Mouse (Mus musculus): ENCODE measurements around the gene Tbpl1. TPM values are rescaled to one million over a fixed set of nuclear protein-coding genes. Genes with fewer than 3 reads are reported as not detected.

Gene Tbpl1
- polyA plus RNA-seq, 1 experiment, result 22.1 TPM

DNA sequence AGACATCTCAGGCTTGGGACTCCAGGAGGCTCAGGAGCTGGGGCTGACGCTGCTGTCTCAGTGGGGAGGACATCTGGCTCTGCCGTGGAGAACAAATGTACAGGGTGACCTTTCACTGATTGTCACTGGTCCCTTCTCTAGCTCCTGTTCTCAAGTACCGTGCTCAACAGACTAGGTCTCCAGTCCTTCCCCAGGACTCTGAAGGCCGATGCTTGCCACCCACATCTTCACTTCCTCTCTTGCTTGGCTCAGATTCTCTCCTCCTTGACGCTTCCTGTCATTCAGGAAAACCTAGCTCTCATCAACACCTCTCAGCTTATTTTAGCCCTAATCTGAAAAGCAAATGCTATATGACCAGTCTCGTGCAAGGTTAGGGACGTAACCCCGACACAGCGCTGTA is 31.0 kb downstream of the Tbpl1 start:
- Histone ChIP-seq H3K27ac (ENCODE audit: insufficient read depth, low read length) (no peak overlapping the region), H3K27me3 (ENCODE audit: control insufficient read depth, insufficient read depth, low read length) (no peaks in the 10 kb centered on the region), H3K36me3 (ENCODE audit: control insufficient read depth, insufficient read depth, low read length) (peaks cover 16% of the 10 kb centered on the region), H3K4me1 (ENCODE audit: control insufficient read depth, insufficient read depth, insufficient read length) (peaks cover 2% of the 10 kb centered on the region; the same call in 1 of the 2 replicates), H3K4me3 (ENCODE audit: extremely low read depth, insufficient read depth, insufficient read length) (no peak overlapping the region)
- no peak for DNase-seq (ENCODE audit: low read depth in 1 of 2, low spot score in 2 of 2)
- TF ChIP-seq CTCF (IDR thresholded peaks at IDR 0.05; ENCODE audit: extremely low read depth, insufficient read depth, insufficient read length, insufficient replicate concordance), result no peak
- no peak for TF ChIP-seq POLR2A (IDR thresholded peaks at IDR 0.05; ENCODE audit: low read depth, low read length)
- WGBS, result 47% methylated on average over 9 of the region's 9 CpGs

DNA sequence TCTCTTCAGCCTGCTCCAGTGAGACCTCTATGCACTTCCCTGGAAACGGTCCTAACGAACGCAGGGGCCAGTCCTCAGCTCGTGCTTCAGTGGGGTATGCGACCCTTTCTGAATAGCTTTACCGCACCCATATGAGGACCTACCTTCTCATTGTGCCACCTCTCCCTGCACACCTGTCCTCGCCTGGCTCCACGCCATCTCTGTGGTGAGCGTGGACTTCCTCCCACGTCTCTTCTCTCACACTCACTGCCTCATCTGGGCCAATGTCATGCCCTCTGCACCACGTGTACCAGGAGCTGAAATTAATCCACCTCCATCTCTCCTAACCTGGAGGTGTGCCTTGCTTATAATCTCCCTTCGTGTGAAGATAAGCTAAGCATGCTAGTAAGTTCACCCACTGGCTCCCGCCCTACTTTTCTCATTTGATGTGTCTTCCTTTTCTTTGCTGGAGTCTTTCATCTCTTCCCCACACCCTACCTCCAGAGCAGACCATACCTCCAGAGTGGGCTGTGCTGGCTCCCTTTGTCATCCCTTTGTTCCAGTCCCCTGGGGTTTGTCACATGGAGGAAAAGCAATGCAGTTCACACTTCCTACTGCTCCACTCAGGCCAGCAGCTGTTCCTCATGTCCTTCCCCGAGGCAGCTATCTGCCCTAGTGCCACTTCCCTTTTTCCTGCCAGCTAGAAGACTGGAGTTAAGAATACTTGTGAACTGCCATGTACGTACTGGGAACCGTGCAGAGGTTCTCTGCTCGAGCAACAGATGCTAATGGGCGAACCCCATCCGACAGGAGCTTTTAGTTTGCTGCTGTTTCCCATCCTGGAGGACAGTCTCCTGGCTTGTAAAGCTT is 32.0 kb downstream of the Tbpl1 start:
- Histone ChIP-seq H3K4me3 (ENCODE audit: extremely low read depth, insufficient read depth, insufficient read length) (no peak overlapping the region), H3K4me1 (ENCODE audit: control insufficient read depth, insufficient read depth, insufficient read length) (peaks cover 2% of the 10 kb centered on the region; the same call in 1 of the 2 replicates), H3K27me3 (ENCODE audit: control insufficient read depth, insufficient read depth, low read length) (no peaks in the 10 kb centered on the region), H3K27ac (ENCODE audit: insufficient read depth, low read length) (no peak overlapping the region), H3K36me3 (ENCODE audit: control insufficient read depth, insufficient read depth, low read length) (peaks cover 10% of the 10 kb centered on the region)
- TF ChIP-seq CTCF (IDR thresholded peaks at IDR 0.05; ENCODE audit: extremely low read depth, insufficient read depth, insufficient read length, insufficient replicate concordance), result no peak
- no peak for TF ChIP-seq POLR2A (IDR thresholded peaks at IDR 0.05; ENCODE audit: low read depth, low read length)
- DNase-seq (ENCODE audit: low read depth in 1 of 2, low spot score in 2 of 2), result no peak
- WGBS, result 57% methylated on average over 19 of the region's 19 CpGs

DNA sequence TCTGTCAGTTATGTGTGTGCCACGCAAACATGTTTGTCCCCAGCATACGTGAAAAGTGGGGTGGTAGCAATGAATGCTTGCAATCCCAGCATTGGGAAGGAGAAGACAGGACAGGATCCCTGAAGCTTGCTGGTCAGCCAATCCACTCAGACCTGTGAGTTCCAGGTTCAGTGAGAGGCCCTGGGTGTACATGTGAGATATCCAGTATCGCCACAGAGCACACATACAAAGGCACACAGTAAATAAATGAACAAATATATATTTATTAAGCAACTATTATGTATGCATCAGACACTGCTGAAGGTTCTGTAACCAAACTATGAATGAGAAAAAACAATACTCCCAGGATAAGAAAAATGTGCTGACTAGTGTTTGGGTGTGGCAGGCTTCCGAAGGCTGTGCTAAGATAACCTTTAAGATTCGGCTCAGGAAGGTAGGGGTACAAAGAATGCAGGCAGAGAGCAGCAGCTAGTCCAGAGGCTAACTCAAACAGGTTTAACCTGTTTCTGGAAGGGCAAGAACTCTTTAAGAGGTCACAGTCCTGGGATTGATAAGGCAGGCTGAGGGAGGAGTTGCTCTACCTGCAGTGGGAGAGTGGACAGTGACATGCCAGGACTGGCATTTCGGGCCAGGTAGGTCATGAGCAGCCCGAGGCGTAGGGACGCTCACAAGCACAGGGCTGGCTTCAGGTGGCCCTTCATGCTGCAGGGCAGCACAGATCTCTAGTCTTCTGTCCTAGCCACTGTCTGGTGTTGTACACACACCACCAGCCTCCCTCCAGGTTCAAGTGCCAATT is 33.4 kb downstream of the Tbpl1 start:
- no peak for DNase-seq (ENCODE audit: low read depth in 1 of 2, low spot score in 2 of 2)
- WGBS, result 90% methylated on average over 9 of the region's 9 CpGs

GRCm38 (mm10) chr10:22696864-22697263 is 34.9 kb downstream of the Tbpl1 start:
- H3K4me3 ChIP-seq (ENCODE audit: extremely low read depth, insufficient read depth, insufficient read length), result no peak overlapping the region
- no peak overlapping the region for H3K27ac ChIP-seq (ENCODE audit: insufficient read depth, low read length)
- no peaks in the 10 kb centered on the region for H3K27me3 ChIP-seq (ENCODE audit: control insufficient read depth, insufficient read depth, low read length)
- no peak for DNase-seq (ENCODE audit: low read depth in 1 of 2, low spot score in 2 of 2)
- peaks cover 2% of the 10 kb centered on the region; the same call in 1 of the 2 replicates for H3K4me1 ChIP-seq (ENCODE audit: control insufficient read depth, insufficient read depth, insufficient read length)
- 92% methylated on average over 7 of the region's 7 CpGs for WGBS
- no peak for TF ChIP-seq POLR2A (IDR thresholded peaks at IDR 0.05; ENCODE audit: low read depth, low read length)
- no peak for TF ChIP-seq CTCF (IDR thresholded peaks at IDR 0.05; ENCODE audit: extremely low read depth, insufficient read depth, insufficient read length, insufficient replicate concordance)
- no peaks in the 10 kb centered on the region for H3K36me3 ChIP-seq (ENCODE audit: control insufficient read depth, insufficient read depth, low read length)

More for the DNA sequence above, 33.4 kb downstream of the Tbpl1 start:
- Histone ChIP-seq H3K27me3 (ENCODE audit: control insufficient read depth, insufficient read depth, low read length) (no peaks in the 10 kb centered on the region), H3K4me1 (ENCODE audit: control insufficient read depth, insufficient read depth, insufficient read length) (peaks cover 2% of the 10 kb centered on the region; the same call in 1 of the 2 replicates), H3K27ac (ENCODE audit: insufficient read depth, low read length) (no peak overlapping the region), H3K4me3 (ENCODE audit: extremely low read depth, insufficient read depth, insufficient read length) (no peak overlapping the region), H3K36me3 (ENCODE audit: control insufficient read depth, insufficient read depth, low read length) (peaks cover 2% of the 10 kb centered on the region)
- TF ChIP-seq POLR2A (IDR thresholded peaks at IDR 0.05; ENCODE audit: low read depth, low read length) (no peak), CTCF (IDR thresholded peaks at IDR 0.05; ENCODE audit: extremely low read depth, insufficient read depth, insufficient read length, insufficient replicate concordance) (no peak)

- Histone ChIP-seq H3K27ac (ENCODE audit: insufficient read depth, low read length) (no peak overlapping the region), H3K4me1 (ENCODE audit: control insufficient read depth, insufficient read depth, insufficient read length) (peaks cover 4% of the 10 kb centered on the region), H3K27me3 (ENCODE audit: control insufficient read depth, insufficient read depth, low read length) (no peaks in the 10 kb centered on the region), H3K36me3 (ENCODE audit: control insufficient read depth, insufficient read depth, low read length) (no peaks in the 10 kb centered on the region), H3K4me3 (ENCODE audit: extremely low read depth, insufficient read depth, insufficient read length) (no peak overlapping the region)
- WGBS, result 94% methylated on average over 9 of the region's 9 CpGs
- no peak for DNase-seq (ENCODE audit: low read depth in 1 of 2, low spot score in 2 of 2)
- TF ChIP-seq CTCF (IDR thresholded peaks at IDR 0.05; ENCODE audit: extremely low read depth, insufficient read depth, insufficient read length, insufficient replicate concordance) (no peak), POLR2A (IDR thresholded peaks at IDR 0.05; ENCODE audit: low read depth, low read length) (no peak)
Observed at GRCm38 (mm10) chr10:22696236-22696635, 35.5 kb downstream of the Tbpl1 start.

DNA sequence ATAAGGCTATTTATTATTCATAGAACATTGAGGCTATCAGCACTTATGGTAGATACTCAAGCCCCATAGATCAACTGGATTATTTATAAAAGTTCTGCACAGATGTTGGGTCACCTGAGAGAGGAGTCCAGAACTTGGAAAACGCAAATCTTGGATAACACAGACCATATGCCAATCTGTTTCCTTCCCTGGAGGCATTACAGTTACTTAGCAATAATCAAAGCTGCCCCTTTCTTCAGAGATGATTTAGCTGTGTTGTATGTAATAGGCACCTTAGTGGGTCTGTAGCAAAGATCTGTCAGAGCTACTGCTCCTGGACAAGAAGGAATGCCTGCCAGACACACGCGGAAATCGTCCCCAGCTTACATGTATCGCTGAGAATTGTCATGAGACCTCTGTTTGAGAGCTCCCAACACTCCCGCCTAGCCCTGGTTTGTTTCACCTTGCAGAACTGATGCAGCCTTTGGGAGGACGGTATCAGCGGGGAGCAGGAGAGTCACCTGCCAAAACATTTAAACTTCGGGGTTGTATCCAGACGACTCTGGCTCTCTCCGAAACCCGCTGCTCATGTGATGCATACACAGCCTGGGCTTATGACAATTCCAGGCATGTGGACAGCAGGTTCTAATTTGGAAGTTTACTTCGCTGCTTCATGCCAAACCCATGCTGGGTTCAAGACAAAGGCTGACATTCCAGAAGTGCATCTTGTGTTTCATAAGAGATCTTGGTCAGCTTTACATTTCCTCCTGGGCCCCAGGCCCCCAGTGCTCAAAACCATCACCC is 55.7 kb downstream of the Tbpl1 start:
- TF ChIP-seq CTCF (IDR thresholded peaks at IDR 0.05; ENCODE audit: extremely low read depth, insufficient read depth, insufficient read length, insufficient replicate concordance), result no peak
- no peak for TF ChIP-seq POLR2A (IDR thresholded peaks at IDR 0.05; ENCODE audit: low read depth, low read length)
- Histone ChIP-seq H3K4me1 (ENCODE audit: control insufficient read depth, insufficient read depth, insufficient read length) (no peaks in the 10 kb centered on the region), H3K27ac (ENCODE audit: insufficient read depth, low read length) (no peak overlapping the region), H3K27me3 (ENCODE audit: control insufficient read depth, insufficient read depth, low read length) (no peaks in the 10 kb centered on the region), H3K36me3 (ENCODE audit: control insufficient read depth, insufficient read depth, low read length) (no peaks in the 10 kb centered on the region), H3K4me3 (ENCODE audit: extremely low read depth, insufficient read depth, insufficient read length) (no peak overlapping the region)
- DNase-seq (ENCODE audit: low read depth in 1 of 2, low spot score in 2 of 2), result no peak
- WGBS, result 91% methylated on average over 13 of the region's 13 CpGs
